ENCODE assay signal across 9 mouse cellular contexts in the genomic region with DNA sequence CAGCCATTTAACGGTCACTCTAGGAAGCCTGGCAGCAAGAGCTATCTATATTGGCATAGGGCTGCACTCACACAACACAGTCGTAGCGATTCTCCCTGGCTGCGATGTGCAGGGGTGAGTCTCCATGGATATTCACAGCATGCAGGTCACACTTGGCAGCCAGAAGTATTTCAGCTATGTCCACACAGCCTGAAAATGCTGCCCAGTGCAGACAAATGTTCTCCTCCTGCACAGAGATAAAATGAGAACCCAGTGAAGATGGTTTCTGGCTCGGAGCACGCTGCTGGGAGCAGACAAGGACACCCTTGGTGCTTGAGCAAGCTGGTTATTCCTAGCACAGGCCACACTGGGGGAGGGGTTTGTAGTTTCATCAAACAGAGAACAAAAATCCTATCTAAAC. TPM values are rescaled to one million over a fixed set of nuclear protein-coding genes. Genes with fewer than 3 reads are reported as not detected.
A peak's percentile ranks its signal among the peaks of the same experiment; 100 is the strongest.
DNase-seq lines count a peak whose midpoint lies in the region; ATAC-seq and TF ChIP-seq lines count a peak whose summit lies in the region.
"Had no signal": no experiment of that assay in that cellular context is flagged by ENCODE, and none has a peak within 500 bp of the region (broad histone marks: within the 10 kb centered on the region; RNA-seq: fewer than 3 reads in every experiment).

No protein-coding gene starts in this region.

- peak; percentile 61; the same call in 1 of the 2 replicates for ATAC-seq in cerebellum, adult (ENCODE audit: insufficient number of reproducible peaks, low FRiP score, low TSS enrichment)
- ATAC-seq: intestine, embryonic 16.5 days had no signal

- DNase-seq in cerebellum, postnatal 4 days (ENCODE audit: low spot score in 2 of 2) = no peak
- peak; percentile 6 for DNase-seq in brain, embryonic 14.5 days (ENCODE audit: low read depth)
- peak; percentile 12 to 53 for DNase-seq in frontal cortex, postnatal 36 days (ENCODE audit: low spot score in 2 of 2)
- DNase-seq in heart, postnatal 25 days (ENCODE audit: low spot score) = peak; percentile 17
- no peak for DNase-seq in embryo, embryonic 9.5 days (ENCODE audit: extremely low spot score)
- DNase-seq in lung, postnatal 4 days = no peak
- DNase-seq in kidney, adult 11 months = no peak

- no peak for TF ChIP-seq POLR2A in brain, embryonic 14.5 days (IDR thresholded peaks at IDR 0.05; ENCODE audit: borderline replicate concordance, extremely low read depth, insufficient read depth, insufficient read length, poor library complexity, severe bottlenecking)

- TF ChIP-seq CTCF in brain, embryonic 14.5 days (IDR thresholded peaks at IDR 0.05; ENCODE audit: borderline replicate concordance, extremely low read depth, insufficient read depth, insufficient read length) = no peak

- intact Hi-C loops in heart, postnatal 25 days (cut with DNase I) = no loop called here

RNA-seq across cellular contexts. Expression of a gene that starts 43.2 kb away (rescaled TPM):
- 80.2 and 100 TPM in 2 replicates for polyA plus RNA-seq in brain, embryonic 14.5 days (2012; rRNA removed)
- under 1 TPM in 1 of 2 experiments, not detected in 1; 0.03 TPM for total RNA-seq in heart, postnatal 25 days (2021)

Comparison
In these comparisons a context has a peak if more than half of its experiments do, and no peak if none do; other contexts are left out.
1. DNase-seq: peak in brain, embryonic 14.5 days (single experiment), frontal cortex, postnatal 36 days (2 of 2) and heart, postnatal 25 days (single experiment); none in cerebellum, postnatal 4 days (0 of 2), embryo, embryonic 9.5 days (single experiment), lung, postnatal 4 days (0 of 2) and kidney, adult 11 months (single experiment).